Mouse (Mus musculus) CH12.LX (cell line): ENCODE measurements at regions not wholly inside any gene's neighbourhood (a gene's known extent, or its start where the extent isn't known, plus 50 kb on each side); places are given as distances from the start of the nearest gene placed in this dataset.

ENCODE experiments used
- DNase-seq: peaks from one replicate; pipeline ENCODE4 v3.0.0-alpha.2; 2013; ENCODE audit errors: extremely low read depth
- H3K27ac ChIP-seq: 2 replicates; pipeline ENCODE4 v1.5.1; 2012; ENCODE audit warnings: low read depth, mild to moderate bottlenecking, control low read depth, moderate library complexity; ENCODE audit not compliant: insufficient read depth
- H3K27me3 ChIP-seq: replicated peaks from 2 replicates; pipeline ENCODE3; 2012; ENCODE audit warnings: inconsistent platforms
- H3K36me3 ChIP-seq, 2 experiments: replicated peaks in 1 of 2; 2 replicates each; pipeline versions ENCODE3 to v1.6.1; 2012; ENCODE audit warnings: inconsistent platforms in 1 of 2, low read length in 1 of 2, mild to moderate bottlenecking in 1 of 2, mixed read lengths in 1 of 2, moderate library complexity in 1 of 2; ENCODE audit not compliant: control insufficient read depth in 1 of 2, insufficient read depth in 1 of 2
- H3K4me1 ChIP-seq, 2 experiments: 2 replicates each; pipeline ENCODE4 v1.6.1; 2012; ENCODE audit warnings: inconsistent platforms in 1 of 2, moderate library complexity in 1 of 2; ENCODE audit not compliant: insufficient read depth in 2 of 2, control insufficient read depth in 1 of 2
- H3K4me2 ChIP-seq: 2 replicates; pipeline ENCODE4 v1.6.1; 2012; ENCODE audit warnings: low read depth, mild to moderate bottlenecking, control low read depth; ENCODE audit not compliant: poor library complexity, insufficient read depth, severe bottlenecking
- H3K4me3 ChIP-seq, 3 experiments: fragments of 150-350 bp in 1 of 3; sonication (generic) in 1 of 3; replicated peaks in 1 of 3; 2 replicates each; pipeline versions ENCODE3 to v1.5.1; 2011 to 2012; ENCODE audit warnings: low read depth in 2 of 3, low read length in 2 of 3, mild to moderate bottlenecking in 2 of 3, moderate library complexity in 2 of 3, control low read depth in 1 of 3, improper control_type of control experiment in 1 of 3, inconsistent platforms in 1 of 3, mixed read lengths in 1 of 3; ENCODE audit not compliant: poor library complexity in 1 of 3
- H3K79me2 ChIP-seq: replicated peaks from 2 replicates; pipeline ENCODE4 v1.6.1; 2012; ENCODE audit warnings: mild to moderate bottlenecking, moderate library complexity; ENCODE audit not compliant: control insufficient read depth, poor library complexity, insufficient read depth, severe bottlenecking; ENCODE audit errors: extremely low read depth
- H3K9ac ChIP-seq: 2 replicates; pipeline ENCODE4 v1.6.1; 2012; ENCODE audit warnings: low read depth, mild to moderate bottlenecking, control low read depth, moderate library complexity; ENCODE audit not compliant: insufficient read depth
- H3K9me3 ChIP-seq: replicated peaks from 2 replicates; pipeline ENCODE3; 2012; ENCODE audit warnings: low read length, inconsistent platforms, mixed read lengths
- CHD1 ChIP-seq: IDR thresholded peaks from 2 replicates; pipeline ENCODE4 v1.6.1; 2012; ENCODE audit warnings: low read depth, low read length, improper control_type of control experiment, inconsistent platforms
- CHD2 ChIP-seq: IDR thresholded peaks from 2 replicates; pipeline ENCODE4 v1.6.1; 2011; ENCODE audit warnings: low read length, improper control_type of control experiment
- CTCF ChIP-seq, 2 experiments: IDR thresholded peaks in 1 of 2; conservative IDR thresholded peaks in 1 of 2; 2 replicates each; pipeline ENCODE4 v1.5.1; 2011 to 2012; ENCODE audit warnings: low read depth in 2 of 2, low read length in 2 of 2, improper control_type of control experiment in 1 of 2, inconsistent platforms in 1 of 2, mild to moderate bottlenecking in 1 of 2, moderate library complexity in 1 of 2
- E2F4 ChIP-seq: IDR thresholded peaks from 2 replicates; pipeline ENCODE4 v1.6.1; 2011; ENCODE audit warnings: low read depth, low read length, improper control_type of control experiment; ENCODE audit not compliant: insufficient replicate concordance
- EP300 ChIP-seq: IDR thresholded peaks from 2 replicates; pipeline ENCODE4 v1.6.1; 2011; ENCODE audit warnings: low read length, improper control_type of control experiment
- GABPA ChIP-seq: IDR thresholded peaks from 2 replicates; pipeline ENCODE4 v1.6.1; 2012; ENCODE audit warnings: low read depth, low read length, improper control_type of control experiment, inconsistent platforms; ENCODE audit not compliant: insufficient replicate concordance
- HCFC1 ChIP-seq: IDR thresholded peaks from 2 replicates; pipeline ENCODE4 v1.6.1; 2012; ENCODE audit warnings: low read depth, mild to moderate bottlenecking, inconsistent platforms, low read length, improper control_type of control experiment
- KAT2A ChIP-seq: IDR thresholded peaks from 2 replicates; pipeline ENCODE4 v1.6.1; 2012; ENCODE audit warnings: low read length, improper control_type of control experiment, inconsistent platforms; ENCODE audit not compliant: insufficient replicate concordance
- MAFK ChIP-seq: IDR thresholded peaks from 2 replicates; pipeline ENCODE4 v1.6.1; 2011; ENCODE audit warnings: low read length, improper control_type of control experiment; ENCODE audit not compliant: insufficient replicate concordance
- MAX ChIP-seq: IDR thresholded peaks from 2 replicates; pipeline ENCODE4 v1.6.1; 2011; ENCODE audit warnings: low read length, improper control_type of control experiment
- MAZ ChIP-seq: IDR thresholded peaks from 2 replicates; pipeline ENCODE4 v1.6.1; 2012; ENCODE audit warnings: low read depth, mild to moderate bottlenecking, inconsistent platforms, low read length, improper control_type of control experiment, moderate library complexity
- PAX5 ChIP-seq: IDR thresholded peaks from 2 replicates; pipeline ENCODE4 v1.6.1; 2012; ENCODE audit warnings: low read length, inconsistent platforms, mixed read lengths
- POLR2A ChIP-seq: IDR thresholded peaks from 2 replicates; pipeline ENCODE4 v1.6.1; 2011; ENCODE audit warnings: low read depth, mild to moderate bottlenecking, improper control_type of control experiment, low read length
- POLR2AphosphoS2 ChIP-seq: IDR thresholded peaks from 2 replicates; pipeline ENCODE4 v1.6.1; 2011; ENCODE audit warnings: low read depth, low read length, improper control_type of control experiment
- RAD21 ChIP-seq: IDR thresholded peaks from 2 replicates; pipeline ENCODE4 v1.6.1; 2011; ENCODE audit warnings: low read depth, mild to moderate bottlenecking, low read length, improper control_type of control experiment, moderate library complexity
- TBP ChIP-seq: conservative IDR thresholded peaks from 2 replicates; pipeline ENCODE4 v1.6.1; 2011; ENCODE audit warnings: low read depth, low read length, improper control_type of control experiment
- TCF12 ChIP-seq: IDR thresholded peaks from 2 replicates; pipeline ENCODE4 v1.6.1; 2014; ENCODE audit warnings: low read depth, mild to moderate bottlenecking, inconsistent platforms, low read length, improper control_type of control experiment
- ZC3H11A ChIP-seq: IDR thresholded peaks from 2 replicates; pipeline ENCODE4 v1.6.1; 2012; ENCODE audit warnings: low read depth, mild to moderate bottlenecking, inconsistent platforms, low read length, improper control_type of control experiment
- ZKSCAN1 ChIP-seq: IDR thresholded peaks from 2 replicates; pipeline ENCODE4 v1.6.1; 2012; ENCODE audit warnings: low read depth, inconsistent platforms, low read length, improper control_type of control experiment, borderline replicate concordance
- dilution Hi-C: fragments of 300-500 bp; cut with MboI; formaldehyde crosslinking; loops from 2 replicates; pipeline ENCODE4 v1.14.3; 2020; ENCODE audit warnings: low sequenced_read_pairs; ENCODE audit not compliant: extremely low pct_unique_long_range_greater_than_20kb, extremely low pct_ligation_motif_present
- in situ Hi-C: fragments of 300-500 bp; cut with MboI; formaldehyde crosslinking; loops from 3 replicates; pipeline ENCODE4 v1.14.3; 2019; ENCODE audit warnings: low sequenced_read_pairs, low pct_ligation_motif_present, low pct_unique_long_range_greater_than_20kb, mixed read lengths

- in situ Hi-C loops (no loop called here), dilution Hi-C loops (no loop called here)
- Histone ChIP-seq H3K4me2 (no peak overlapping the region), H3K9ac (no peak overlapping the region), H3K9me3 (no peaks in the 10 kb centered on the region), H3K27ac (no peak overlapping the region), H3K36me3 (no peaks in the 10 kb centered on the region), H3K4me1 (no peaks in the 10 kb centered on the region), H3K27me3 (peaks cover 19% of the 10 kb centered on the region), H3K4me3 (no peak overlapping the region), H3K79me2 (no peaks in the 10 kb centered on the region)
- no peak for DNase-seq
- no peak for TF ChIP-seq MAZ
- no peak for TF ChIP-seq TBP
- no peak for TF ChIP-seq TCF12
- no peak for TF ChIP-seq POLR2AphosphoS2
- no peak for TF ChIP-seq ZKSCAN1
- TF ChIP-seq CHD2, result no peak
- TF ChIP-seq CTCF (conservative IDR thresholded peaks at IDR 0.05 in 1 of 2, IDR thresholded peaks at IDR 0.05 in 1 of 2; ENCODE audit: low read depth in 2 of 2, low read length in 2 of 2), result no peak
- no peak for TF ChIP-seq HCFC1
- TF ChIP-seq PAX5, result no peak
- TF ChIP-seq RAD21, result no peak
- no peak for TF ChIP-seq MAX
- no peak for TF ChIP-seq EP300
- TF ChIP-seq POLR2A, result no peak
- TF ChIP-seq KAT2A, result no peak
- no peak for TF ChIP-seq MAFK
- TF ChIP-seq GABPA, result no peak
- TF ChIP-seq E2F4, result no peak
- TF ChIP-seq CHD1, result no peak
- no peak for TF ChIP-seq ZC3H11A
- TF ChIP-seq, all 38 proteins: peak for 0
Measured at GRCm38 (mm10) chr14:36658678-36659263, 309.8 kb downstream of the Ccser2 start.

DNA sequence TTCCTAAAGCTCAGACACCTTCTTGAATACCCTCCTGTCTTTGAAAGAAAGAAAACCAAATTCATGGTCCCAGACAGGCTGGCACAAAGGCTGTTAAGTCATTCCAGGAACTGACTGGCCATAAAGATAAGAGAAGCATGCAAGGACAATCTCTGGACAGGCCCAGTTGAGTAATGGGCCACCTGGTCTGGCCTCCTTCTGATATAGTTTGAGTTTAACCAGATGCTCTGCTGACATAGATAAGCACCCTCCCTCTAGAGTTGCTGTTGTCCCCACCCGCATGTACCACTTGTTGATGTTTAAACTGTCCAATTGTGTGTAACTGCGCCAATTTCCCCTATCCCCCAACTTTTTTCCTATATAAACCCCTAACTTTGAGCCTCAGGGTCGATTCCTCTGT is 310.4 kb downstream of the Ccser2 start:
- Histone ChIP-seq H3K36me3 (no peaks in the 10 kb centered on the region), H3K4me2 (no peak overlapping the region), H3K9ac (no peak overlapping the region), H3K27me3 (peaks cover 21% of the 10 kb centered on the region)
- DNase-seq, result no peak
- TF ChIP-seq CHD1 (no peak), PAX5 (no peak)
- TF ChIP-seq, all 38 proteins: peak for 0
- dilution Hi-C loops (no loop called here), in situ Hi-C loops (no loop called here)
- Histone ChIP-seq H3K79me2 (no peaks in the 10 kb centered on the region), H3K4me3 (no peak overlapping the region), H3K27ac (no peak overlapping the region), H3K9me3 (no peaks in the 10 kb centered on the region), H3K4me1 (no peaks in the 10 kb centered on the region)
